Mouse (Mus musculus) lung, postnatal 0 days (tissue): ENCODE data around the gene Hist1h3g.

Source experiments
- CTCF ChIP-seq: IDR thresholded peaks from 2 replicates; pipeline ENCODE4 v1.5.1; 2016; ENCODE audit warnings: antibody characterized with exemption, mild to moderate bottlenecking
- EP300 ChIP-seq: IDR thresholded peaks from 2 replicates; pipeline ENCODE4 v1.6.1; 2016; ENCODE audit warnings: antibody characterized with exemption, mild to moderate bottlenecking, control low read depth

DNA sequence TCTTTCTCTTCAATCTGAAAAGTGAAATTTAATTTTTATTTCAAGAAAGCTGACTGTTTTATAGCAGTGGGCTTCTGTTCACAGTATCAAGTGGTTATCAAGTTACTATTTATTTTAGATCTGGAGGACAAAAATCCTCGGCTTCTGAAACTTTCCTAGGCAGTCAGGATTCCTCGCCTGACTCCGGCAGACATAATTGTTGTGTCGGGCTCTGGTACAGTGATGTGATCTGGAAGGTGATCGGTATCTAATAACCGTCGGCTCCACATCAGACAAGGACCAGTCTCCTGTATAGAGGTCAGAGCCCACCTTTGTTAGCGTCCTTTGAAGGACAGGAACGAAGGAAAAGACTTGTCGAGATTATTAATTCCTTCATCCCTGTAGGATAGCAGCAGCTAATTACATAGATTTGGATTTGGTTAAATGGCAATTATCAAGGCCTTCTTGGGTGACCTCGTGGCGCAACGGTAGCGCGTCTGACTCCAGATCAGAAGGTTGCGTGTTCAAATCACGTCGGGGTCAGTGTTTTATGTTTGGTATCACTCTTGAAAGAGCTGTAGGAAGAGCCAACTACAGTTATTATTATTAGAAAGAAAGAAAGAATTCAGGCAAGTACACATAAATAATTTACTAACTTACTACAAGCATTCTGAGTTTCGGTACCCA lies 37.4 kb upstream of the Hist1h3g start:
- TF ChIP-seq CTCF (no peak), EP300 (no peak)
